Mouse (Mus musculus) ovary, postnatal 10 days (tissue): ENCODE results near the gene Gm20903.
"Not testable (repeated sequence)": the region's sequence is repeated elsewhere in the genome, so short reads cannot be mapped to it uniquely, and the experiment has no call there.

Source experiments
- DNase-seq: peaks from one replicate; pipeline ENCODE4 v3.0.0; 2022; ENCODE audit warnings: low spot score

The Gm20903 gene

GRCm38 (mm10) chrY:73669015-73669414 is at the start of gene Gm20903:
Gm20903 (plus strand) TSS chrY:73669315.
- DNase-seq: not testable (repeated sequence)
